24 mouse cellular contexts compared by ENCODE assay signal in genomic region chr13:83252452-83252851, GRCm38 (mm10).
"Had no signal": no experiment of that assay in that cellular context is flagged by ENCODE, and none has a peak within 500 bp of the region (broad histone marks: within the 10 kb centered on the region; RNA-seq: fewer than 3 reads in every experiment).

No protein-coding gene starts in this region.

- H3K9me3 ChIP-seq: heart, embryonic 10.5 days; heart, embryonic 12.5 days; hindbrain, embryonic 10.5 days; hindbrain, embryonic 12.5 days; hindbrain, embryonic 15.5 days; kidney, embryonic 15.5 days; limb, embryonic 13.5 days had no signal

- H3K27me3 ChIP-seq: heart, embryonic 12.5 days; hindbrain, embryonic 12.5 days; hindbrain, embryonic 15.5 days; kidney, embryonic 15.5 days; limb, embryonic 13.5 days had no signal

- H3K9ac ChIP-seq: heart, embryonic 12.5 days; hindbrain, embryonic 12.5 days; hindbrain, embryonic 15.5 days; kidney, embryonic 15.5 days; limb, embryonic 13.5 days had no signal

- ATAC-seq: hindbrain, postnatal 0 days; intestine, embryonic 16.5 days had no signal

- H3K4me2 ChIP-seq: heart, embryonic 12.5 days; hindbrain, embryonic 12.5 days; hindbrain, embryonic 15.5 days; kidney, embryonic 15.5 days; limb, embryonic 13.5 days had no signal

- DNase-seq: gastrocnemius, adult 2 months; gastrocnemius, postnatal 10 days; gastrocnemius, postnatal 25 days; heart, adult 18-20 months; heart, postnatal 10 days; heart, postnatal 4 days; kidney, adult 11 months; kidney, adult 2 months; kidney, adult 9 months; kidney, postnatal 14 days; kidney, postnatal 36 days; layer of hippocampus, adult 9-11 months; layer of hippocampus, postnatal 36 days; left cerebral cortex, postnatal 4 days had no signal

- H3K4me1 ChIP-seq: heart, embryonic 10.5 days; heart, embryonic 12.5 days; hindbrain, embryonic 10.5 days; hindbrain, embryonic 12.5 days; hindbrain, embryonic 15.5 days; kidney, embryonic 15.5 days; limb, embryonic 13.5 days had no signal

- H3K27ac ChIP-seq: gastrocnemius, adult 2 months; heart, embryonic 10.5 days; hindbrain, embryonic 10.5 days; hindbrain, embryonic 12.5 days; hindbrain, embryonic 15.5 days; hindbrain, postnatal 0 days; kidney, embryonic 15.5 days; kidney, postnatal 0 days; limb, embryonic 13.5 days had no signal

- H3K36me3 ChIP-seq: heart, embryonic 10.5 days; heart, embryonic 12.5 days; hindbrain, embryonic 10.5 days; hindbrain, embryonic 12.5 days; hindbrain, embryonic 15.5 days; kidney, embryonic 15.5 days; limb, embryonic 13.5 days had no signal

- H3K4me3 ChIP-seq: gastrocnemius, adult 2 months; heart, embryonic 10.5 days; heart, embryonic 12.5 days; hindbrain, embryonic 10.5 days; hindbrain, embryonic 12.5 days; hindbrain, embryonic 15.5 days; kidney, embryonic 15.5 days; limb, embryonic 13.5 days had no signal
